Mouse (Mus musculus) olfactory bulb, adult 2 months (tissue): Measurements from ENCODE around the gene Olfr301. TPM values are rescaled to one million over a fixed set of nuclear protein-coding genes. Genes with fewer than 3 reads are reported as not detected.

Experiments used
- H3K27ac ChIP-seq: fragments of 200-500 bp; 2 replicates; pipeline ENCODE4 v1.5.1; 2012; ENCODE audit warnings: low read depth, low read length; ENCODE audit not compliant: insufficient read depth
- H3K4me1 ChIP-seq: fragments of 200-500 bp; 2 replicates; pipeline ENCODE4 v1.6.1; 2012; ENCODE audit warnings: low read length; ENCODE audit not compliant: control insufficient read depth, insufficient read depth
- H3K4me3 ChIP-seq: fragments of 200-500 bp; 2 replicates; pipeline ENCODE4 v1.5.1; 2012; ENCODE audit warnings: mild to moderate bottlenecking, low read depth, low read length, moderate library complexity; ENCODE audit not compliant: insufficient read depth
- CTCF ChIP-seq: fragments of 200-500 bp; IDR thresholded peaks from 2 replicates; pipeline ENCODE4 v1.5.1; 2012; ENCODE audit warnings: low read depth, mild to moderate bottlenecking, low read length, moderate library complexity; ENCODE audit not compliant: insufficient read depth
- POLR2A ChIP-seq: fragments of 200-500 bp; IDR thresholded peaks from 2 replicates; pipeline ENCODE4 v1.6.1; 2012; ENCODE audit warnings: mild to moderate bottlenecking, low read depth, low read length, moderate library complexity; ENCODE audit not compliant: insufficient read depth
- WGBS: fragments of 180-500 bp; shearing (Covaris S2); methylation state at CpG from one replicate; pipeline ENCODE4 v1.1.7; 2018; 5-methylcytosine and 5-hydroxymethylcytosine counted together
- polyA plus RNA-seq: library from polyadenylated mRNA; stranded (reverse); fragments of >200 nt; gene quantifications from 2 replicates; pipeline ENCODE4 v1.2.4, GENCODE M21; 2012; ENCODE audit warnings: low replicate concordance; ENCODE audit not compliant: missing spikeins, insufficient read depth, insufficient read length

Gene Olfr301
- polyA plus RNA-seq: not detected in 2 replicates

DNA sequence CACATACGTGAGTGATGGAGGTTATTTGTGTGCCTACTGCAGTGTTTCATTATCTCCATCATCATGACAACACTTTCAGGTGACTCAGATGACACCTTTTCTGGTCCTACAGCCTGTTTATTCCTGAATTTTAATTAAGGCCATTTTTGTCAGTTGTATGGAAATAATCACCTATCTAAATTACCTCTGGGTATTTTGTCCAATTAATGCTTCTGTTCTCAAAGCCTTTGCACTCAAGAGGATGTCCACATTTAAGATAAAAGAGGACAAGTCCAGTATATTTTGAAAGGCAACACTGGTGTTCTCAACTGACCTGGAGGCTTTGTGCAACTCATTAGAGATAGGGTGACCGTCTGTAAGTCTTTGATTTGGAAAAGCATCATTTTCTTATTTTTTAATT is at the start of gene Olfr301:
Gene Olfr301, plus strand, starts transcription at position 301 of the 400 bp plus-strand sequence.
- Histone ChIP-seq H3K4me1 (no peaks in the 10 kb centered on the region), H3K27ac (no peak within 1 kb of the TSS), H3K4me3 (no peak within 1 kb of the TSS)
- TF ChIP-seq POLR2A: no peak
- no peak for TF ChIP-seq CTCF
- 87% methylated on average over 2 of the region's 2 CpGs for WGBS

DNA sequence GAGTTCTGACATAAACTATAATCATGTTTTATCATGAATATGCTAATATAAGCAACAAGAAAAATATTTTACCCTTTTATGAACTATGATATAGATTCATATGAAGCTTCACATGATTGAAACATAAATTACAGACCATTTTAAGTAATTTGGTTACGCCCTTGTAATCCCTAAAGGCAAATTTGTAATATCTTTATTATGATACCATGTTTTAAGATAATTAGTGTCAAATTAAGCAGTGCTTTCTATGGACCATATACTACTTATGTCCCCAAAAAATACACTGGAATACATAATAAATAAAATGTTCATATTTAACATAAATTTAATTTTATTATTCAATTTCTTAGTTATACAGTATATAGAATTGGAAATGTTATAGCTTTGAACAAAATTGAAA is 36.8 kb upstream of the Olfr301 start, which contains the start of gene Olfr305:
Gene Olfr305, minus strand, starts transcription at position 101 of the 400 bp plus-strand sequence.
- Histone ChIP-seq H3K4me1 (no peaks in the 10 kb centered on the region), H3K4me3 (no peak within 1 kb of the TSS), H3K27ac (no peak within 1 kb of the TSS)
- WGBS: 91% methylated on average over 1 of the region's 1 CpGs
- no peak for TF ChIP-seq CTCF
- TF ChIP-seq POLR2A: no peak

DNA sequence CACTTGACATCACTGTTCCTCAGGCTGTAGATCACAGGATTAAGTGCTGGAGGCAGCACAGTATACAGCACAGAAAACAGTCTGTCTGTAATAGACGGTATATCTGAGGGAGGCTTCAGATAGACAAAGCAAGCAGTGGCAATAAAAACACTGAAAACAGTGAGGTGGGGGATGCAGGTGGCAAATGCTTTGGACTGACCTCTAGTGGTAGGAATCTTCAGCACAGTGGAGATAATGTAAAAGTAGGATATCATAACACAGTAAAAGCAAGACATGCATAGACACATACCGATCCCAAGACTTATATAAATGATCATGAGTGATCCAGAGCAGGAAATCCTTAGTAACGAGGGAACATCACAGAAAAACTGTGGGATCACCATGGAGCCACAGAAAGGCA is 17.9 kb upstream of the Olfr301 start:
- WGBS: 70% methylated on average over 3 of the region's 3 CpGs

DNA sequence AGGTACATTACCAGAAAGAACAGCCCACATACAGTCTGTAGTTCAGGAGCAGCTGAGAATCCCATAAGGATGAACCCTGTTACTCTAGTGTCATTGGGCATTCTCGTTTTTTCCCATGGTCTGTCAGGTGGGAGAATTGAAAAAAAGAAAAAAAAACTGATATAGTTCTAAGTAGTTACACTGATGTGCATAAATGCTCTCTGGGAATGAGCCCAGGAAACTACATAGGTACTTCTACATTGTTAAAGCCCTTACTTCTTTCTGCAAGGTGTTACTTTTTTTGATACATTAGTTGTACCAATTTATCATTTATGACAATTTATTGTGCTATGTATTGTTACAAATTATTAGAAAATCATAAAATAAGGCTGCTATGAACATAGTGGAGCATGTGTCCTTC is 17.1 kb upstream of the Olfr301 start, which contains the start of gene Olfr304:
Gene Olfr304, minus strand, starts transcription at position 101 of the 400 bp plus-strand sequence.
- TF ChIP-seq POLR2A (no peak), CTCF (no peak)
- no peak within 1 kb of the TSS for H3K27ac ChIP-seq
- no peaks in the 10 kb centered on the region for H3K4me1 ChIP-seq
- WGBS: 55% methylated on average over 1 of the region's 1 CpGs
- no peak within 1 kb of the TSS for H3K4me3 ChIP-seq

More for the DNA sequence above, 17.9 kb upstream of the Olfr301 start:
- Histone ChIP-seq H3K27ac (no peak overlapping the region), H3K4me1 (no peaks in the 10 kb centered on the region), H3K4me3 (no peak overlapping the region)
- no peak for TF ChIP-seq CTCF
- no peak for TF ChIP-seq POLR2A

DNA sequence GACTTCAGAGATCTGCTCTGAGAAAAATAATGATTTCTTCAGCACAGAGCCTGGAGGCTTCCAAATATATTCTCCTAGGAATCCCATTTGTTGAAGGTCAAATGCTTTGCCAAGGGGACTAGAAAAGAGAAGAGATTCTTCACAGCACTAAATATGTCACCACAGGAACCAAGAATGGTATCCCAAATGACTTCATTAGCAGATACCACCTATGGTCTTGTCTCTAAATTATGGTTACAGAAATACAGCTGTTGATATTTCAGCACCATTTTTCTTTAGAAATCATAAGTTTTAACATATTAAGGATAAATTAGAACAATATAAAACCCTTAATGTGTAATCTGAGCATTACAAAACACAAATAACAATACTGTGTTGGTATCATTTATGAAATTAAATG is 6.0 kb upstream of the Olfr301 start, which contains the start of gene Olfr303:
Gene Olfr303, minus strand, starts transcription at position 101 of the 400 bp plus-strand sequence.
- Histone ChIP-seq H3K4me1 (no peaks in the 10 kb centered on the region), H3K27ac (no peak within 1 kb of the TSS), H3K4me3 (no peak within 1 kb of the TSS)
- TF ChIP-seq CTCF (no peak), POLR2A (no peak)

DNA sequence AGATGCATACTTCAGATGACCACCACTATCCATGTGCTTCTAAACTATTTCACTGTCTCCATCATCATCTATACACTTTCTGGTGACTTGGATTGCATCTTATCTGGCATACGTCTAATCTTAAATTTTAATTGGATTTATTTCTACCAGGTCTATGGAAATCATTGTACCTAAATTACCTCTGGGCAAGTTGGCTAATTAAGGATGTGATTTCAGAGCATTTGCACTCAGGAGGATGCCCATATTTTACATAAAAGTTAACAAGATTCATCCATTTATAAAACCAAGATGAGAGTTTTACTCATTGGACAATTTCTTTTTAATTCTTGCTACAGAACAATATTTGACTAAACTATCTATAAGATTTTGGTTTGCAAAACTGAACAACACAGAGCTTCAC is 56.0 kb downstream of the Olfr301 start, which contains the start of gene Olfr299:
Gene Olfr299, plus strand, starts transcription at position 301 of the 400 bp plus-strand sequence.
- no peak within 1 kb of the TSS for H3K27ac ChIP-seq
- WGBS: 90% methylated on average over 1 of the region's 1 CpGs

More for the DNA sequence above, 56.0 kb downstream of the Olfr301 start, which contains the start of gene Olfr299:
- no peaks in the 10 kb centered on the region for H3K4me1 ChIP-seq
- TF ChIP-seq POLR2A (no peak), CTCF (no peak)
- H3K4me3 ChIP-seq: no peak within 1 kb of the TSS

Other genes with a start within 250 kb of the Olfr301 start
- not detected in 2 replicates for gene Vmn2r75, start 232.1 kb upstream of the Olfr301 start, polyA plus RNA-seq
- not detected in 2 replicates for gene Vmn2r76, start 157.5 kb upstream of the Olfr301 start, polyA plus RNA-seq
- not detected in 2 replicates for gene Olfr310, start 126.7 kb upstream of the Olfr301 start, polyA plus RNA-seq
- not detected in 2 replicates for gene Olfr309, start 90.1 kb upstream of the Olfr301 start, polyA plus RNA-seq
- gene Olfr308, start 78.2 kb upstream of the Olfr301 start, polyA plus RNA-seq: not detected in 2 replicates
- not detected in 2 replicates for gene Olfr307, start 66.3 kb upstream of the Olfr301 start, polyA plus RNA-seq
- gene Olfr305, start 36.9 kb upstream of the Olfr301 start, polyA plus RNA-seq: not detected in 2 replicates
- not detected in 2 replicates for gene Olfr304, start 17.2 kb upstream of the Olfr301 start, polyA plus RNA-seq
- not detected in 2 replicates for gene Olfr303, start 6.1 kb upstream of the Olfr301 start, polyA plus RNA-seq
- not detected in 2 replicates for gene Olfr299, start 56.1 kb downstream of the Olfr301 start, polyA plus RNA-seq
- not detected in 2 replicates for gene Olfr298, start 88.6 kb downstream of the Olfr301 start, polyA plus RNA-seq
- gene Olfr297, start 116.1 kb downstream of the Olfr301 start, polyA plus RNA-seq: not detected in 2 replicates
- gene Olfr295, start 180.0 kb downstream of the Olfr301 start, polyA plus RNA-seq: not detected in 2 replicates
- gene Olfr294, start 212.8 kb downstream of the Olfr301 start, polyA plus RNA-seq: not detected in 2 replicates
- gene Olfr293, start 245.2 kb downstream of the Olfr301 start, polyA plus RNA-seq: not detected in 2 replicates